Mouse (Mus musculus): ENCODE measurements around the gene Wnt10a.
"Not testable (repeated sequence)": the region's sequence is repeated elsewhere in the genome, so short reads cannot be mapped to it uniquely, and the experiment has no call there.

The Wnt10a gene

GRCm38 (mm10) chr1:74806360-74807311 is 15.3 kb downstream of the Wnt10a start:
- in situ Hi-C loops (cut with MboI; ENCODE audit: unreplicated experiment in 2 of 2) = loop anchor here in 1 of 2 experiments (5.0 kb wide), 1 partner anchor 34 kb away; the partner anchor contains the start of gene Wnt6

- in situ Hi-C loops (cut with MboI; ENCODE audit: unreplicated experiment in 2 of 2) = loop anchor here in 1 of 2 experiments (5.0 kb wide), 1 partner anchor 35 kb away; the partner anchor contains the start of gene Wnt6
These were observed 16.3 kb downstream of the Wnt10a start for GRCm38 (mm10) chr1:74807551-74808071.

GRCm38 (mm10) chr1:74808078-74808477 is 16.8 kb downstream of the Wnt10a start:
- in situ Hi-C loops (cut with MboI; ENCODE audit: unreplicated experiment in 2 of 2) = loop anchor here in 1 of 2 experiments (5.0 kb wide), 1 partner anchor 36 kb away; the partner anchor contains the start of gene Wnt6

- in situ Hi-C loops (cut with MboI; ENCODE audit: unreplicated experiment in 2 of 2) = loop anchor here in 1 of 2 experiments (5.0 kb wide), 1 partner anchor 37 kb away; the partner anchor contains the start of gene Wnt6
These were observed 17.7 kb downstream of the Wnt10a start for GRCm38 (mm10) chr1:74809007-74809406.

GRCm38 (mm10) chr1:74814931-74815647 is 23.8 kb downstream of the Wnt10a start:
- in situ Hi-C loops (cut with MboI; ENCODE audit: unreplicated experiment in 2 of 2) = loop anchor here in 1 of 2 experiments (5.0 kb wide), 1 partner anchor 43 kb away; the partner anchor contains the start of gene Wnt6

GRCm38 (mm10) chr1:74815965-74816364 is 24.6 kb downstream of the Wnt10a start:
- in situ Hi-C loops (cut with MboI; ENCODE audit: unreplicated experiment in 2 of 2) = loop anchor here in 1 of 2 experiments (5.0 kb wide), 1 partner anchor 44 kb away; the partner anchor contains the start of gene Wnt6

- in situ Hi-C loops (cut with MboI; ENCODE audit: unreplicated experiment in 2 of 2) = loop anchor here in 1 of 2 experiments (5.0 kb wide), 1 partner anchor 44 kb away; the partner anchor contains the start of gene Wnt6
These were observed 25.4 kb downstream of the Wnt10a start for GRCm38 (mm10) chr1:74816612-74817199.

GRCm38 (mm10) chr1:74817219-74817618 is 25.9 kb downstream of the Wnt10a start:
- in situ Hi-C loops (cut with MboI; ENCODE audit: unreplicated experiment in 2 of 2) = loop anchor here in 1 of 2 experiments (5.0 kb wide), 1 partner anchor 45 kb away; the partner anchor contains the start of gene Wnt6

GRCm38 (mm10) chr1:74818509-74818908 is 27.2 kb downstream of the Wnt10a start:
- in situ Hi-C loops (cut with MboI; ENCODE audit: unreplicated experiment in 2 of 2) = loop anchor here in 1 of 2 experiments (5.0 kb wide), 1 partner anchor 46 kb away; the partner anchor contains the start of gene Wnt6

GRCm38 (mm10) chr1:74823598-74823997 is 32.3 kb downstream of the Wnt10a start:
- in situ Hi-C loops (cut with MboI; ENCODE audit: unreplicated experiment in 2 of 2) = not testable (repeated sequence)

- in situ Hi-C loops (cut with MboI; ENCODE audit: unreplicated experiment in 2 of 2) = no loop called here
These were observed 33.4 kb downstream of the Wnt10a start for GRCm38 (mm10) chr1:74824518-74825302.

- in situ Hi-C loops (cut with MboI; ENCODE audit: unreplicated experiment in 2 of 2) = no loop called here
These were observed 38.7 kb downstream of the Wnt10a start for GRCm38 (mm10) chr1:74830061-74830460.

GRCm38 (mm10) chr1:74833255-74833654 is 41.9 kb downstream of the Wnt10a start:
- in situ Hi-C loops (cut with MboI; ENCODE audit: unreplicated experiment in 2 of 2) = no loop called here

GRCm38 (mm10) chr1:74843090-74843489 is 51.8 kb downstream of the Wnt10a start:
- in situ Hi-C loops (cut with MboI; ENCODE audit: unreplicated experiment in 2 of 2) = no loop called here

GRCm38 (mm10) chr1:74846341-74846740 is 55.0 kb downstream of the Wnt10a start:
- in situ Hi-C loops (cut with MboI; ENCODE audit: unreplicated experiment in 2 of 2) = no loop called here

- in situ Hi-C loops (cut with MboI; ENCODE audit: unreplicated experiment in 2 of 2) = no loop called here
These were observed 57.6 kb downstream of the Wnt10a start for GRCm38 (mm10) chr1:74848946-74849345.

- in situ Hi-C loops (cut with MboI; ENCODE audit: unreplicated experiment in 2 of 2) = no loop called here
These were observed 58.9 kb downstream of the Wnt10a start for GRCm38 (mm10) chr1:74850251-74850650.

- in situ Hi-C loops (cut with MboI; ENCODE audit: unreplicated experiment in 2 of 2) = no loop called here
These were observed 59.9 kb downstream of the Wnt10a start for GRCm38 (mm10) chr1:74851001-74851775.

Measured in v-Abl transformed pro-B cells (cell line).